Mouse (Mus musculus) hindbrain, embryonic 13.5 days (tissue): ENCODE measurements around the gene Exph5. TPM values are rescaled to one million over a fixed set of nuclear protein-coding genes. Genes with fewer than 3 reads are reported as not detected.

Experiments used
- ATAC-seq: fragments of 200-750 bp; cut with Nextera tagmentation; 2 replicates; pipeline ENCODE4 v1.8.0; 2017; ENCODE audit warnings: moderate TSS enrichment; ENCODE audit not compliant: low FRiP score
- H3K27ac ChIP-seq: fragments of 300-500 bp; sonication (generic); 2 replicates; pipeline ENCODE4 v1.5.1; 2015; ENCODE audit warnings: inconsistent platforms, mild to moderate bottlenecking, moderate library complexity
- H3K27me3 ChIP-seq: fragments of 300-500 bp; sonication (generic); 2 replicates; pipeline ENCODE4 v1.6.1; 2015; ENCODE audit warnings: mild to moderate bottlenecking, inconsistent platforms
- H3K36me3 ChIP-seq: fragments of 300-500 bp; sonication (generic); 2 replicates; pipeline ENCODE4 v1.6.1; 2015; ENCODE audit warnings: mild to moderate bottlenecking, inconsistent platforms
- H3K4me1 ChIP-seq: fragments of 300-500 bp; sonication (generic); replicated peaks from 2 replicates; pipeline ENCODE4 v1.6.1; 2015; ENCODE audit warnings: inconsistent platforms
- H3K4me2 ChIP-seq: fragments of 300-500 bp; sonication (generic); 2 replicates; pipeline ENCODE4 v1.6.1; 2015; ENCODE audit warnings: inconsistent platforms, mild to moderate bottlenecking, moderate library complexity
- H3K4me3 ChIP-seq: fragments of 300-500 bp; sonication (generic); 2 replicates; pipeline ENCODE4 v1.5.1; 2015; ENCODE audit warnings: mild to moderate bottlenecking, inconsistent platforms
- H3K9ac ChIP-seq: fragments of 300-500 bp; sonication (generic); 2 replicates; pipeline ENCODE4 v1.6.1; 2015; ENCODE audit warnings: mild to moderate bottlenecking, inconsistent platforms
- H3K9me3 ChIP-seq: fragments of 300-500 bp; sonication (generic); 2 replicates; pipeline ENCODE4 v1.6.1; 2016; ENCODE audit warnings: inconsistent platforms
- WGBS: fragments of 180-500 bp; shearing (Covaris S2); methylation state at CpG from one replicate; pipeline ENCODE4 v1.1.7; 2015; 5-methylcytosine and 5-hydroxymethylcytosine counted together
- polyA plus RNA-seq: library from polyadenylated mRNA; unstranded; fragments of >200 nt; fragmentation: Nextera tagmentation; extraction: Ambion mirVana; gene quantifications from 2 replicates; pipeline ENCODE4 v1.2.1, GENCODE M21; 2015

Exph5 gene
- polyA plus RNA-seq, 1 experiment from 2014 or later = 0.06 TPM

DNA sequence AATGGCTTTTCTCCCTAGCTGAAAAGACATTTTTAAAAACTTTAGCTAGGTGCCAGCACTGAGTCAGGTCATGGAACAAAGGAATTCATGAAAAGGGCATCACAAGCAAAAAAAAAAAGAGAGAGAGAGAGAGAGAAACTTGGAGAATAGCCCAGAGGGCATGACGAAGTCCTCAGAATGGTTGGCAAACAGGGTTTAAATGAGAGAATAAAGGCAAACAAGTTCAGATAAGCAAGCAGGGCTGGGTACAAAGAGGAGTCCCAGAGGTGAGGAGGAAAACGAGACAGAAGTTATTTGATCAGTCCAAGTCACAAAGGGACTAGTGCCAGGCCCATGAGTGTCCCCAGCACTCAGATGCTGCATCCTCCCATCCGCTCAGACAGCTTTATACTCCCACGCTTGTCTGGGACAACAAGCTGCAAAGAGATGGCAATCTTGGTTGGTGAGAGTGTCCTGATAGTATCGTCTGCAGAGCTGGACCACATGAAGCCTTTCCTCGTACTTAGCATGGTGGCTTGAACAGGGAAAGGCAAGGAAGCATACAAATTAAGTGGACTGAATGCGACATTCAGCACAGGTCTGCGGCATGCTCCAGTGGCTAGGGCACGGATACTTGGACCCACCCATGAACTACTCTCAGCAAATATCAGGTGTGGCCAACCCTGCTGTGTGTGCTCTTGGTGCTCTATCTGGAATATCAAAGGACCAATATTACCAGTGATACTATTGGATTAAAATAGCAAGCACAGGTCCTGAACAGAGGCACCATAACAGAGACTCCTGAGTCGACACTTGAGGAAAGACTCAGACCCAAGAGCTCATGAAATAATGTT lies 22.2 kb downstream of the Exph5 start:
- Histone ChIP-seq H3K4me3 (no peak overlapping the region), H3K9me3 (no peaks in the 10 kb centered on the region), H3K4me1 (no peaks in the 10 kb centered on the region), H3K9ac (no peak overlapping the region), H3K4me2 (no peak overlapping the region), H3K36me3 (no peaks in the 10 kb centered on the region), H3K27ac (no peak overlapping the region), H3K27me3 (no peaks in the 10 kb centered on the region)
- 82% methylated on average over 10 of the region's 10 CpGs for WGBS
- no peak for ATAC-seq

DNA sequence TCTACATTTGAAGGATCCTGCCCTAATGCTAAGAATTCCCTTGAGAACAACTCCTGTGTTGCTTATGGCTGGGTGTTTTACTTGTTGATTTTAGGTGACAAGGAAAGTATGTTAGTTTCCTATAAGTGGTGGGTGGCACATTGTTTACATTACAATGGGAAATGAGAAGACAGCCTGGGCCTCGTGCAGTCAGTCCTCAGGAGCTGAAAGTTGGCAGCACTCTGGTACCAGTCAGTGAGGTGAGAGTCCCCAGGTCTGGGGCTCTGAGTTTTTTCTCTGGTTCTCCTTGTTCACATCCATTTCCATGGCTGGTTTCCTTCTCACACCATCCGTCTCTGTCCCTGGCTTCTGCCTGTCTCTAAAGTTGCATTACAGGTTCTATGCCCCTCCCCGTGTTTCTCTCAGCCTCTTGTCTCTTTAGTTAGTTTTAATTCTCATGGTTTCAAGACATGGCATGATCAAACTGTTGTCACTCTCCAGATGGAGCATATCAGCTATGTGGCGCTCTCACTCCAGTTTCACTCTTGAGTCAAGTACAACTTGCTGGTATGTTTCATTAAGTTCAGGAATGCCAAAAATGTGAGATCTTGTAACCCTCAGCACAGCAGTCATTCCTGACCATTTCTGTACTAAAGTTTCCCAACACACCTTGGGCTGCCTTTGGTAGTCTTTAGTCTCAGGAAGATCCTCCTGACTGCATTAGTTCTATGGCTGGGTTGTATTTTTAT lies 24.1 kb downstream of the Exph5 start:
- Histone ChIP-seq H3K4me2 (no peak overlapping the region), H3K36me3 (no peaks in the 10 kb centered on the region), H3K27me3 (no peaks in the 10 kb centered on the region), H3K9me3 (no peaks in the 10 kb centered on the region), H3K4me3 (no peak overlapping the region), H3K9ac (no peak overlapping the region), H3K27ac (no peak overlapping the region), H3K4me1 (peaks cover 4% of the 10 kb centered on the region)
- 73% methylated on average over 4 of the region's 4 CpGs for WGBS
- no peak for ATAC-seq

- H3K4me3 ChIP-seq = no peak overlapping the region
- H3K27ac ChIP-seq = no peak overlapping the region
- H3K27me3 ChIP-seq = no peaks in the 10 kb centered on the region
- H3K4me1 ChIP-seq = peaks cover 4% of the 10 kb centered on the region
- ATAC-seq = no peak
- no peak overlapping the region for H3K4me2 ChIP-seq
- no peak overlapping the region for H3K9ac ChIP-seq
- H3K9me3 ChIP-seq = peaks cover 9% of the 10 kb centered on the region; the same call in 1 of the 2 replicates
- H3K36me3 ChIP-seq = no peaks in the 10 kb centered on the region
- 91% methylated on average over 2 of the region's 2 CpGs for WGBS
These were observed 26.7 kb downstream of the Exph5 start for GRCm38 (mm10) chr9:53328203-53328602.

GRCm38 (mm10) chr9:53329301-53330206 lies 28.1 kb downstream of the Exph5 start:
- H3K4me2 ChIP-seq = no peak overlapping the region
- ATAC-seq = no peak
- H3K36me3 ChIP-seq = no peaks in the 10 kb centered on the region
- 17% methylated on average over 6 of the region's 6 CpGs for WGBS
- H3K27ac ChIP-seq = no peak overlapping the region
- no peaks in the 10 kb centered on the region for H3K27me3 ChIP-seq
- peaks cover 9% of the 10 kb centered on the region; the same call in 1 of the 2 replicates for H3K9me3 ChIP-seq
- H3K4me3 ChIP-seq = no peak overlapping the region
- H3K4me1 ChIP-seq = peaks cover 4% of the 10 kb centered on the region
- no peak overlapping the region for H3K9ac ChIP-seq

- Histone ChIP-seq H3K4me1 (peaks cover 4% of the 10 kb centered on the region), H3K9ac (no peak overlapping the region), H3K27me3 (no peaks in the 10 kb centered on the region), H3K36me3 (no peaks in the 10 kb centered on the region), H3K27ac (no peak overlapping the region), H3K4me3 (no peak overlapping the region), H3K9me3 (peaks cover 9% of the 10 kb centered on the region; the same call in 1 of the 2 replicates), H3K4me2 (no peak overlapping the region)
- 74% methylated on average over 9 of the region's 9 CpGs for WGBS
- ATAC-seq = no peak
These were observed 28.8 kb downstream of the Exph5 start for GRCm38 (mm10) chr9:53330247-53330646.

DNA sequence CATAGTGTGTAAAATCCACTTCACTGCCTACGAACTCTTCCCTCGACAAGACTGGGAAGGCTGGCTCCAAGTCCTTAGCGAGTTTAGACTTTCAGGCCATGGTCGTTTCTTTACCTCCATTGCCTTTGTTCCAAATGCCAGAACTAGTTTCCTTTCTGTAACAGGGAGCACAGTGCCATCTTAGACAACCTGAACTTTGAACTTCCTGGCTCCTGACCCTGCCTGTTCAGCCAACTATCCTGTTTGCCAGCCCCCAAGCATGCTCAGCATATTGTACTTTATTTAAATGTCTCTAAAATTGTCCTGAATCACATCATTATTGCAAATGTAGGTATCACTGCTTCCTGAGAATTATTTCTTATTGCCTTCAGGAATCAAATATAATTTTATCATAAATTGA lies 32.0 kb downstream of the Exph5 start:
- H3K36me3 ChIP-seq = no peaks in the 10 kb centered on the region
- H3K27me3 ChIP-seq = no peaks in the 10 kb centered on the region
- WGBS = 82% methylated on average over 4 of the region's 4 CpGs
- H3K4me3 ChIP-seq = no peak overlapping the region
- H3K4me2 ChIP-seq = no peak overlapping the region
- no peak overlapping the region for H3K27ac ChIP-seq
- H3K4me1 ChIP-seq = peaks cover 4% of the 10 kb centered on the region
- no peak overlapping the region for H3K9ac ChIP-seq
- ATAC-seq = no peak
- peaks cover 9% of the 10 kb centered on the region; the same call in 1 of the 2 replicates for H3K9me3 ChIP-seq

GRCm38 (mm10) chr9:53335131-53335530 lies 33.7 kb downstream of the Exph5 start:
- Histone ChIP-seq H3K4me1 (no peaks in the 10 kb centered on the region), H3K4me2 (no peak overlapping the region), H3K36me3 (no peaks in the 10 kb centered on the region), H3K4me3 (no peak overlapping the region), H3K27ac (no peak overlapping the region), H3K27me3 (no peaks in the 10 kb centered on the region), H3K9ac (no peak overlapping the region), H3K9me3 (peaks cover 9% of the 10 kb centered on the region; the same call in 1 of the 2 replicates)
- 91% methylated on average over 3 of the region's 3 CpGs for WGBS
- no peak for ATAC-seq

- ATAC-seq = no peak
- H3K27ac ChIP-seq = no peak overlapping the region
- no peak overlapping the region for H3K9ac ChIP-seq
- 87% methylated on average over 7 of the region's 7 CpGs for WGBS
- no peaks in the 10 kb centered on the region for H3K9me3 ChIP-seq
- H3K36me3 ChIP-seq = no peaks in the 10 kb centered on the region
- no peak overlapping the region for H3K4me2 ChIP-seq
- peaks cover 10% of the 10 kb centered on the region for H3K4me1 ChIP-seq
- H3K4me3 ChIP-seq = no peak overlapping the region
- 0 out of 2 replicates have a peak, but pooled peaks cover 5% of the 10 kb centered on the region for H3K27me3 ChIP-seq
These were observed 38.1 kb downstream of the Exph5 start for GRCm38 (mm10) chr9:53339603-53340002.

DNA sequence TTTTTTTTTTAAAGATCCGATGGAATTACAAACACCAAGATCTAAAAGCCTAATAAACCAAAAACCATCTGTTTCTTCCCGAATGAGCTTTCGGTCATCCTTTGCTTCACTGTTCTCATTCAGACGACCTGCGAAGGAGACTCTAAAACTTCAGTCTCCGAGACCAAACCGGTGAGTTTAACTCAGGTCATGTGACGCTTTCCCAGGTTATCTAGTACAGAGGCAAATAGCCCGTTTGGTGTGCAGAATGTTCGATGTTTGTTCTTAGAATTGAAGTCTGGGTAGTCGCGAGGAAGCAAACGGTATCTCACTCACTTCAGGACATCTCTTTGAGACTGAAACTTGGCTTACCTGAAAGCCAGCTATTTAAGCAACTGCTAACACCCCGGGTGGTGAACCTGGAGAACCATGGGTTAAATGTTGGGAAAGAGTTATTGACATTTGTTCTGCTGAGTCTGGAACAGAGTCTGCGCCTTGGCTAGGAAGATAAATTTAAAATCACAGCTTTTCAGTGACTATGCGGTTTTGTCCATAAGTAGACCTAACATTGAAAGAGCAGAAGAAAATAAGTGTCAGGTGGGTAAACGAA lies 39.0 kb downstream of the Exph5 start:
- Histone ChIP-seq H3K27ac (no peak overlapping the region), H3K36me3 (no peaks in the 10 kb centered on the region), H3K9me3 (no peaks in the 10 kb centered on the region), H3K4me1 (peaks cover 10% of the 10 kb centered on the region), H3K4me2 (peak overlapping the region; percentile 71), H3K27me3 (0 out of 2 replicates have a peak, but pooled peaks cover 5% of the 10 kb centered on the region), H3K4me3 (peak overlapping the region; percentile 42), H3K9ac (no peak overlapping the region)
- WGBS = 53% methylated on average over 17 of the region's 17 CpGs
- ATAC-seq = no peak

- Histone ChIP-seq H3K9me3 (no peaks in the 10 kb centered on the region), H3K9ac (peak overlapping the region; percentile 64), H3K36me3 (no peaks in the 10 kb centered on the region), H3K27ac (no peak overlapping the region), H3K4me1 (peaks cover 10% of the 10 kb centered on the region), H3K4me2 (peak overlapping the region; percentile 71), H3K27me3 (0 out of 2 replicates have a peak, but pooled peaks cover 5% of the 10 kb centered on the region), H3K4me3 (peak overlapping the region; percentile 42)
- ATAC-seq = no peak
- 11% methylated on average over 14 of the region's 14 CpGs for WGBS
These were observed 39.5 kb downstream of the Exph5 start for GRCm38 (mm10) chr9:53340969-53341368.

GRCm38 (mm10) chr9:53341981-53342380 lies 40.5 kb downstream of the Exph5 start:
- Histone ChIP-seq H3K36me3 (no peaks in the 10 kb centered on the region), H3K4me1 (peaks cover 10% of the 10 kb centered on the region), H3K9me3 (no peaks in the 10 kb centered on the region), H3K27ac (no peak overlapping the region), H3K9ac (no peak overlapping the region), H3K27me3 (0 out of 2 replicates have a peak, but pooled peaks cover 5% of the 10 kb centered on the region), H3K4me3 (no peak overlapping the region), H3K4me2 (no peak overlapping the region)
- WGBS = 93% methylated on average over 3 of the region's 3 CpGs
- no peak for ATAC-seq
